Mouse (Mus musculus): ENCODE measurements around the gene Aloxe3.

- TF ChIP-seq MYOG (IDR thresholded peaks at IDR 0.05; ENCODE audit: control insufficient read depth, extremely low read depth, insufficient read length) (no peak), USF1 (IDR thresholded peaks at IDR 0.05; ENCODE audit: low read depth) (no peak), CTCF (IDR thresholded peaks at IDR 0.05; ENCODE audit: control insufficient read depth, insufficient read depth, insufficient read length) (no peak), CEBPB (IDR thresholded peaks at IDR 0.05; ENCODE audit: low read depth) (no peak), MYOD1 (IDR thresholded peaks at IDR 0.05; ENCODE audit: control insufficient read depth, insufficient read length, low read depth) (no peak)
Observed at GRCm38 (mm10) chr11:69099915-69100345, 25.8 kb upstream of the Aloxe3 start.

All from C2C12 (cell line).